Mouse (Mus musculus) spleen, adult 12 weeks (tissue): ENCODE measurements at regions not wholly inside any gene's neighbourhood (a gene's known extent, or its start where the extent isn't known, plus 50 kb on each side); places are given as distances from the start of the nearest gene placed in this dataset.

Source experiments
- DNase-seq: peaks from one replicate; pipeline ENCODE4 v3.0.0; 2022; ENCODE audit warnings: low spot score

- no peak for DNase-seq
These were observed 1062.5 kb upstream of the Zeb2 start for GRCm38 (mm10) chr2:46179741-46180140.

- DNase-seq: no peak
These were observed 1051.3 kb upstream of the Zeb2 start for GRCm38 (mm10) chr2:46168488-46168887.

GRCm38 (mm10) chr2:46149848-46150247 lies 1032.7 kb upstream of the Zeb2 start:
- DNase-seq: no peak

GRCm38 (mm10) chr2:46119871-46120270 lies 1002.7 kb upstream of the Zeb2 start:
- no peak for DNase-seq

DNA sequence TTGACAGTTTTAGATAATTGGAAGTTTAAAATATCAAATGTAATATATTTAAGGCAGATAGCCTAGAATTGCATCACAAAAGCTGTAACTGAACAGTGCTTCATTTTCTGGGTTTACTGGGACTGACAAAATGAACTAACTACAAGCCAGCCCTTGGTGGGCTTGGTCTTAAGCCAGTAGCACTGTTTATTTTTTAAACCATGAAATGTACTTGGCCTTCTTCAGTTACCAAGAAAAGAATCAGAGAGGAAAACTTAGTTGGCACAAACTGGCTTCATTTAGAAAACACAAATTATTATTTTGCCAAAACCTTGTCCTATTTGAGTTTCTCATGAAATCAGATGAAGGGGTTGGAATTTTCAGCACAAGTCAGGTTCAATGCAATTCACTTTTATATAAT lies 989.8 kb upstream of the Zeb2 start:
- DNase-seq: no peak

DNA sequence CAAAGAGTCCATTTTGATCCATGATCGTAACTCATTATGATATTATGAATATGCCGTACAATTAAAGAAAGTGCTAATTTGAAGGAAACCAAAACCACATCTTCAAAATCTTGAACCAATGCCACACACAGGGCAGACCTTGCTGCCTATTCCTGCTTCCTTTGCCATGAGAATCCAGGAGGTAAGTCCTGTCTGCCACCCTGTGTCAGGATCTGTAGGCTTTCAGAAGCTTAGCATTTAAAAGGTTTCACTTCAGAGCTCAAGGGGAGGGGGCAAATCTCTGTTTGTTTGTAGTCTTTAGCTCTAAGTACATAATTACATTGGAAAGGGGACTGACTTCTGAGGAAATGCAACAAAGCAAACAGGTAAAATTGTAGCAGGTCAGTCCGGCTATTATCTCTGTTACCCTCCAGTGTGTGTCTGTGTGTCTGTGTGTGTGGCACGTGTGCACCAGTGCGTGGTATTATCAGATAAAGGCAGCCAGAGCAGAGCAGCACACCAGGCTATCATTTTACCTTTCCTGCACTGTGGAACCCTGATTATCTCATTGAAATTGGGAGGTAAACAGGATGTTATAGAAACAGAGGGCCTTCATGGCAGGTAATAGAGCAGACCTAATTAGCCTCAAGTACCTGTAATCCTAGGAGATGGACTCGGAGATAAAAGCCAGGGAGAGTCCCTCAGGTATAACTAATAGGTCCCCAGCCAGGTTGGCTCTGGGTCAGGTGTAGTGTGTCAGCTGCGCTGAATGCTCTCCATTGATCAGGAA lies 948.0 kb upstream of the Zeb2 start:
- DNase-seq: no peak

- DNase-seq: no peak
These were observed 938.5 kb upstream of the Zeb2 start for GRCm38 (mm10) chr2:46055729-46056128.

DNA sequence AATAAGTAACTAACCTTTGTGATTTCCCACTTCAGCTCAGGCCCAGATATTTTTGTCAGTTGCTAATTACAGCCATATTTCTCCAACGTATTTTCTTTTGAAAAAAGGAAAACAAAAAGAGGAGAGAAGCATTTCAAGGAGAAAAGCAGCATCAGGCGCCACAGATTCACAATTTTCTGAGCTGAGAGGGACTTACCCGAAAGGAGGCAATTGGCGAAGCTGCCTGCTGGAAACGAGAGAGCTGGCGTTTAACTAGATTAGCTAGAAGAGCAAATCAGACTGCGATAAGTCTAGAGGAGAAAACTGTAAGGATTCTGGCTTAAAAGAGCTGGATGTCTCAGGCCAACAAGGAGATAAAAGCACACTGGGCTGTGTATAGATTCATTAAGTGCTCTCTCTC lies 937.7 kb upstream of the Zeb2 start:
- no peak for DNase-seq

DNA sequence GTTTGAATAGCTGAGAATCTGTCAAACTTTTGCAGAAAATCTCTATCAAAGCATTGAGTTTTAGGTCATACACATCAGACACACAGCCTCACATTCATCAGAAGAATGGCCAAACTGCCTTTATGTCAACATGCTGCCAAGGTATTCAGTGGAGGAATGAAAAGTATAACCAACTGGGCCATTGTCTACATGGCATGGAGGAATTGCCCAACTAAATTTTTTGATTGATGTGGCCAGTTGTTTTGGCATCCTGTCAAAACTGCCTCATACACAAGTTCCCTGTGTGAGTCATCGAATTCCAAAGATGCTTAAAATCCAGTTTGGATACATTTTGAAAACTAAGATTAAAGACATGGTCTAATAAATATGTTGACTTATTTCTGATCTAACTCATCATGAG lies 904.7 kb upstream of the Zeb2 start:
- DNase-seq: no peak

DNA sequence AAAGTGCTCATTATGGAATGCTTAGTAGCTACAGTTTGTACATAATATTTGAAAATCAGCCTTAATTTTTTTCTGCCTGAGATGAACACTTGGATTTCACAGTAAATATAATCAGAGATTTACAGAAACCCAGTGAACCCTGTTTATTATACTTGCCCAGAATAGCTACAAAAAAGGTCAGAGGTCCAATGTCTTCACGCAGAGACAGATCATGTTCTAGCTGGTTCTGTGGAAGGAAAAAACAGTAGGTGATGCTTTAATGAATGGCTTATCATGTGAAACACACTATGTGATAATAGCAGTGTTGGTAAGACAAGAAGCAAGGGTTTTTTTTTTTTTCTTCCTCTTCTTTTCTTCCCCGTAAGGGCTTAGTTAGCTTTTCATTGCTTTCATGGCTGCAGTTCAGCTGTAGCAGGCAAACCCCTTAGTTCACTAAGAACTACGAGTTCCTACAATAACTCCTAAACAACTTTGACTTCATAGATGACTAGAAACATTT lies 896.6 kb upstream of the Zeb2 start:
- no peak for DNase-seq

- no peak for DNase-seq
These were observed 895.5 kb upstream of the Zeb2 start for GRCm38 (mm10) chr2:46012716-46013115.

- DNase-seq: no peak
These were observed 858.0 kb upstream of the Zeb2 start for GRCm38 (mm10) chr2:45975157-45975556.

DNA sequence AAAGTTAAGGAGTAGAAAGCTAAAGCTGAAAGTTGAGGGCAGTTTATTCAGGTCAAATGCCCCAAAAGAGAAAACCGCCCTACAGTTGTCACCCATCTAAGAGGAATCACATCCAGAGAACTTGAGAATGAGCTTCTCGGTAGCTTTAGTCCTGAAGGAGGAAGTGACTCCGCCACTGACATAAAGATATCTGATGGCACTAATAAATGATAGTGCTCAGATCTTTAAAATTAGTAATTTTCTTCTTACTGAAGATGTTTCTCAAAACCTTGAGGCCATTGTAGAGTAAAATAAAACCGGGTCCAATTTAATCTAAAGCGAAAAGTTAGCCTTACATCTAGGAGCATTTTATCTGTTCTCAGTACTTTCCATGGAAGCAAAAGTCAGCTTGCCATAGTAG lies 851.4 kb upstream of the Zeb2 start:
- no peak for DNase-seq

DNA sequence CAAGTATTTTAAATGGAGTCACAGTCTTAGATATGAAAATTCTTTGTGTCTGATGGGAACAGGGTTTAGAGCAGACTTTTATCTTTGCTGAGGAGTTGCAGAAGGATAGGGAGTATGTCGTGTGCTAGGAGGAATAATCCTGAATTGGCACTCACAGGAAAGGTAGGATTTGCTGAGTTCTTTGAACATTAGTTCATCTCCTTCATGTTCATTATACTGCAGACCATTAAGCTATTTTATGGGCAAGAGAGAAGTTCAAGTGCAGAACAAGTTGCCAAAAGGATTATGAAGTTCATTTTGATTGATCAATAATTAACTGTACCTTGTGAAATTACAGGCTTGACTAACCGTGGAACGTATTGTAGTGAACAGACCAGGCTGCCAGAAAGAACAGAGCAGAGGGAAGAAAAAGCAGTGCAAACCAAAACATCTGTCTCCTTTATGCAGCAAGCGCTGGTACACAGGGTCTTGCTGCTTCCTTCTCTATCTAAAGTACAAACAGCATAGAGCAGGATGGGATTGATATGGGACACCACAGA lies 839.7 kb upstream of the Zeb2 start:
- no peak for DNase-seq

- no peak for DNase-seq
These were observed 831.6 kb upstream of the Zeb2 start for GRCm38 (mm10) chr2:45948758-45949157.

DNA sequence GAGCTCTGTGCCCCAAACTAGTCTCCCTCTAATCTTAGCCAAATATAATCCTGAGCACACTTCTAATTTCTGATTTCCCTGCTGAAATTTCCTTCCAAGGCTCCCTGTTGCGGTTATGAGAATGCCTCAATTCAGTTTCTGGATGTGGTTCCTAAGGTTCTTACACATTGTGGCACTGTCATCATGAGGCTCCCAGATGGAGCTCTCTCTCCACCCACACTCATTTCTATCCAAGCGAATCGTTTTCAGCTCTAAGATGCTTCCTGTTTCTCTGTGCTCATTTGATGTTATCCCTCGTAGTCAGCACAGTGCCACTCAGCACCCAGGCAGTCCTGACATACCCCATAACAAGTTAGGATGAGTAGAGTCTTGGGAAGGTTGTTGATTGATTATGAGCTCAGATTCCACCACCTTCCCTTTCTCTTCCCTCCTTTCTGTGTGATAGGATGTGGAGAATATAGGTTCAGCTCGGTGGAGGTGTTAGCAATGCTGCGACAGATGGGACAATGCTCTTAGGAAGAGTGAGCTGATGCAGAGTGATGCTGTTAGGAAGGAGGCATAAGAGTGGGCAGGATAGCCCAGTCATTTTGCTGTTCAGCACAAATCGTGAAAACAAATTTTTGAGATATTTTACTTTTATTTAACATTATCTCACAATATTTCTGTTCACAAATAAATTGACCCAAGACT lies 808.7 kb upstream of the Zeb2 start:
- no peak for DNase-seq

GRCm38 (mm10) chr2:45908871-45909270 lies 791.7 kb upstream of the Zeb2 start:
- DNase-seq: no peak

GRCm38 (mm10) chr2:45904623-45905235 lies 787.5 kb upstream of the Zeb2 start:
- DNase-seq: no peak

- no peak for DNase-seq
These were observed 786.9 kb upstream of the Zeb2 start for GRCm38 (mm10) chr2:45904090-45904489.

DNA sequence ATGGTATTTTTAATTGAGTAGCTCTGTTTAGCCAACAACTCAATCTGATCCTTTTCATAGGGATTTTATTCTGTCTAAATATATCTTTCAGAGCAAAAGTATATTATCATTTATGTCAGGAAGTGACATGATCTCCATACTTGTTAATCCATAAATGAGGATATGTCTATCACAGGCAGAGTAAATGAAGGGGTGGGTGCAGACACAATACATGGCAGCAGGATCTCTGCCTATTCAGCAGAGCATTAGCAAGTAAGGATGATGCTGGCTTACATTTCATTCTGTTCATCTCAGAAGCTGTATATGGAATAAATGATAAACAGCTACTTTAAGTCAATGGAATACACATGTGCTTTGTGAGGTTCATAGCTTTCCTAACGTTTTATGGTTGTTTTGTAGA lies 786.2 kb upstream of the Zeb2 start:
- DNase-seq: no peak

DNA sequence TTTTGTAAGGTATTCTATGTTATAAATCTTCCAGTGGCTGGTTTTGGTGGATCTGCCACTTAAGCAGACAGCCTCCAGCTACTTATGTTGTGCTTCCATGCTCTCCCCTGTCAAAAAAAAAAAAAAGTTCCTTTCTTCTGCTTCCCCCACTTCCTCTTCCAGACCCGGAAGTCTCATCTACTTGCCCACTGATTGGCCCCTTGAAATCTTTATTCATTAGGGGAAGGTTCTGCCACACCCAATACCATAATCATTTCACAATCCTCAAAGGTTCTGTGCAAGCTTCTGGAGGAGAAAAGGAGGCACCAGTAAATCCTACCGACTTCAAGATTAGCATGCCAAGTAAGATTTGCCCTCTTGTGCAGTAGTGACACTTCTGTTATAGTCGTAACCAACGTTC lies 784.7 kb upstream of the Zeb2 start:
- no peak for DNase-seq

- no peak for DNase-seq
These were observed 767.5 kb upstream of the Zeb2 start for GRCm38 (mm10) chr2:45884680-45885079.

DNA sequence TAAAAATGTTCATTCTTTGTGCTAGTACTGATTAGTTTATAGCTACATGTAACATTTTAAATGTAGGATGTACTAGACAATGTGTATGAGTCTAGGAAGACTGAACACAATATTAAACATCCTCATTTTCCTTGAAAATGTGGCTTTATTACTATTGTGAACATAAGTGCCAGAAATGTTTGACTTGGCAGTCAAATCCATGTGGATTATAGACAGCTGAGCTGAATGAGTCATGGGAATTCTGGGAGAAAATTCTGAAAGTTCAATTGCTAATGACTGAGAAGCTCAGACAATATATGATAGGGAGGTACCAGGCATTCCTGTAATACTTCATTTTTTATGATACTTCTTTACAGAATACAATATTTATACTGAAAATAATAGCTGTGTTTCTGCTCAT lies 761.5 kb upstream of the Zeb2 start:
- no peak for DNase-seq
